Mouse (Mus musculus) adrenal gland (tissue): ENCODE results near the gene Tmem11.

Experiments
- intact Hi-C: fragments of 180-260 bp; cut with DNase I; formaldehyde crosslinking; loops from one replicate; pipeline ENCODE4 v1.15.1; 2025

Tmem11 gene

DNA sequence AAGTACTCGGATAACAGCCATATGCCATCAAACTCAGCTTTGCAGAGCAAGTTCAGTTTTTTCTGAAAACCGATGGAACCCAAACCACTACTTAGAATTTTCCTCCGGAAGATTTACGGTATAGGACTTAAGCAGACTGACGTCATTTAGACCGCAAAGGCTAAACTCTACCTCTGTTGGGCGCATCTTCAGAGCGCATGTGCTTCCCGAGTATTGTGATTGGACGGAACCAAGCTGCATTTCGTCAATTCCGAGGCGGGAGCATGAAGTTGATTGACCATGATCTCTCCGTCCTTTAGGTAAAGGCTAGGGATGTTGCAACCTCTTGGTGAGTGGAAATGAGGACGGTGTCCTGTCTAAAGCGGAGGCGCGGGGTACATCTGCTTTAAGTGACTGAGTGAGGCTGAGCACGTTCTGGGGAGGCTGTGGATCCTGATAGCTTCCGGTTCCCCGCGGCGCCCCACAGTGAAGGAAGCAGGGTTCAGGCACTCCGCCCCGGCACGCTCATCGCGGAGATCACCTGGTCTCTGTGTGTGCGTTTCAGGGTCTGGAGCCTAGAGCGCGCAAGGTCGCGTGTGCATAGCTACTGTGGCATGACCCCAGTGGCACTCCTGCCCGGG, 48.5 kb downstream of the Tmem11 start, which contains the start of gene Dhrs7b:
TSS of gene Dhrs7b (plus strand) at position 199 of the 620 bp plus-strand sequence.
- intact Hi-C loops: loop anchor here (5.0 kb wide), 1 partner anchor 47 kb away; the partner anchor contains the start of gene Tmem11

DNA sequence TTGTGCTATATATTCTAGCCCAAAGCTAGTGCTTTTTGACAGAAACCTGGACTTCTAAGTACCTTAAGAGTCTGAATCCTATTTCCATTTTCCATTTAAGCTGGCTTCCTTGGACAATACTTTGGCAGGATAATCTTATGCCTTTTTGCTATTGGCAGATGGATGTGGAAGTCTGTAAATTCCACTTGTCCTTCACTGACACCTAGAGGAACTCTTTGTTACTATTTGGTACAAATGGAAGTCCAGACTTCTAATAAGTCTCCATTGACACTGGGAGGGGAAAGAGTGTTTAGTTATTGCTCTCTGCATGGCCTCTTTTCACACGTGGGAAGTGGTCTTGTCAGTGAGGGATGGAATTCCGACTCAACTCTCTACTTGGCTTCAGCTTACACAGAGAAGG, 50.2 kb downstream of the Tmem11 start:
- intact Hi-C loops: loop anchor here (5.0 kb wide), 1 partner anchor 132 kb away; the partner anchor contains the start of gene Llgl1

DNA sequence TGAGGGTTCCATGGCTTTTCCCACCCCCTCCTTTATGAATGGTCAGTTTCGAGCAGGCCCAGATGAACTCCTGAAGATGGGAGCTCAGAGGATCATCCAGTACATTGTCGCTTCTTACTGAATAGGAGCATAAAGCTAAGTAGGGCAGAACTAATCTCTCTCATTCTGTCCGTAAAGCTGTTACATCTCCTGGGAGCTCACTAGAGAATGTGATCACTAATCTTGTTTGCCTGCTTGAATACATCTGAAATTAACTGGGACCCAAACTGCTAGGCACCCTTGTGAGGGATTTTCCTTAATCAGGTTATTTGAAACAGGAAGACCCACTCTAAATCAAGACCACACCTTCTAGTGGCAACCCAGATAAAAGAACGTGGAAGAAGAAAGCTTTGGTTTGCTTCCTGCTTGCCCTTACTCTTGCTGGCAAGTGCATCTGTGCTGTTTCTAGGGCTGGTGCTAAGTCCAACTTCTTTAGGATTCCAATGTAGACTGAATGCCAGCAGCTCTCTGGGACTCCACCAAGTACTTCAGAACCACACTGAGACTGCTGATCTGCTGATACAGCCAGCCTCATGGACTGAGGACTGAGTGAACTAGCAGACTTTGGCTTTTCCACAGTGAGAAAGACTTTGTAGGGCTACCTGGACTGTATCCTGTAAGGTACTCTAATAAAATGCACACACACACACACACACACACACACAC, 51.7 kb downstream of the Tmem11 start:
- intact Hi-C loops: loop anchor here (5.0 kb wide), 1 partner anchor 130 kb away; the partner anchor contains the start of gene Llgl1

DNA sequence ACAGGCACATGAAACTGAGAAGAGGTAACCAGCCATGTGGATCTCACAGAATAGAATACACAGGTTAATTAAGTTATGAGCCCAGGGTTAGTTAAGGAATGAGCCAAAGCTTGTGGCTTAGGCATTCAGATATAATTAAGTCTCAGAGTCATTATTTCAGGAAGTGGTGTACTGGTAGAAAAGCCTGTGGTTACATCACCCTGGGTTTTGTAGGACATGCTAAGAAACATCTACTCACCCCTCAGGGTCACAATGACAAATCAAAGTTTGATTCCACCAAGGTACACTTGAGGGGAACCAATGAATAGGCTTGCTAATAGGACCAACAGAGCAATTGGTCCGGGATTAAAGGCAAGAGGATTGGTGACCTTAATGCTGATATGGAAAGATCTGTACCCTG, 52.4 kb downstream of the Tmem11 start:
- intact Hi-C loops: loop anchor here (5.0 kb wide), 1 partner anchor 129 kb away; the partner anchor contains the start of gene Llgl1

DNA sequence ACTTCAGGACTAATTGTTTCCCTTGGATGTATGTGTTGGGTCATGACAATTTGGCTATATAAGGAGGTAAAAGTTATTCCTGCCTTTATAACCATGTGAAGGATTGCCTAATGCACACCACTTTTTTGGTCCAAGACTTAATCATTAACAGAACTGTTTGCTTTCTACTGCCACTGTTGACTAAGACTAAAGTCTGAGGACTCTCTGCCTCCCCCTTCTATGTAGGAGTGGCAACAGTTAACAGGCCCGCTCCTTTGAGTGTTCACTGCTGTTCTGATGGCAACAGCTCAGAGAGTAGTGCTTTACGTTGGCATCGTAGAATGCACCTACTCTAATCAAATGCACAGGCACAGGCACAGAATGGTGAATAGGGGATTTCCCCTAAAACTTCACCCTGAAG, 53.9 kb downstream of the Tmem11 start:
- intact Hi-C loops: loop anchor here (5.0 kb wide), 1 partner anchor 128 kb away; the partner anchor contains the start of gene Llgl1

DNA sequence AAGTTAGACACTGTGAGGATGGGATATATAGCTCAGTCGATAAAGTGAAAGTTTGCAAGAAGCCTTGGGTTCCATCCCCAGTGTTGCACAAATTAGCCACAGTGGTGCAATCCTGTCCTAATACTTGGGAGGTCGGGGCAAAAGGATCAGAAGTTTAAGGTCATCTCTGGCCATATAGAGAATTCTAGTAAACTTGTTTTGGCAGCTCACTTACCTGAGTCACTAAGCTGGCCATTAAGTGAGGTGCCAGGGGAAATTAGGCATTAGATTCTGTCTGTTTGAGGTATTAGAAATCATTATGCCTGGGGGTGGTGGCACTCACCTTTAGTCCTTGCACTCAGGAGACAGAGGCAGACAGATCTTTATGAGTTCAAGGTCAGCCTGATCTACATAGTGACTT, 55.3 kb downstream of the Tmem11 start:
- intact Hi-C loops: no loop called here

DNA sequence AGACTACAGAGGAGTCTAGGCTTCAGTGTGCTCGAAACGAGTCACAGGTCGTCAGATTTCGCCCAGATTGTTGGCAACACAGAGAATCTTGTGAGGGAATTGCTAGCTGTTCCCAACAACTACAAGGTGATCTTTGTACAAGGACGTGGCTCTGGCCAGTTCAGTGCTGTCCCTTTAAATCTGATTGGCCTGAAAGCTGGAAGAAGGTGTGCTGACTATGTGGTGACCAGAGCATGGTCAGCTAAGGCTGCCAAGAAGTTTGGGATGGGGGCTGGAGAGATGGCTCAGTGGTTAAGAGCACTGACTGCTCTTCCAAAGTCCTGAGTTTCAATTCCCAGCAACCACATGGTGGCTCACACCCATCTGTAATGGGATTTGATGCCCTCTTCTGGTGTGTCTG, 62.7 kb downstream of the Tmem11 start:
- intact Hi-C loops: no loop called here
